Mouse (Mus musculus) frontal cortex, adult (tissue): Measurements from ENCODE around the gene Maz.

Experiments used
- ATAC-seq: cut with Nextera tagmentation; 2 replicates; pipeline ENCODE4 v1.9.2; 2017; ENCODE audit warnings: mild to moderate bottlenecking, moderate library complexity, mixed read lengths; ENCODE audit not compliant: low TSS enrichment

Maz gene

GRCm38 (mm10) chr7:127008239-127009019 is 18.4 kb downstream of the Maz start:
- ATAC-seq, result peak; percentile 82

- ATAC-seq, result no peak
Measured at GRCm38 (mm10) chr7:127007313-127008024, 19.4 kb downstream of the Maz start.

- no peak for ATAC-seq
Measured at GRCm38 (mm10) chr7:127004122-127004875, 22.5 kb downstream of the Maz start.

- no peak for ATAC-seq
Measured at GRCm38 (mm10) chr7:127003620-127004019, 23.2 kb downstream of the Maz start.

GRCm38 (mm10) chr7:126999568-126999967 is 27.3 kb downstream of the Maz start:
- ATAC-seq, result no peak

- ATAC-seq, result no peak
Measured at GRCm38 (mm10) chr7:126996449-126996848, 30.4 kb downstream of the Maz start.

GRCm38 (mm10) chr7:126988816-126989215 is 38.0 kb downstream of the Maz start:
- ATAC-seq, result no peak

- peak; percentile 47; the same call in 1 of the 2 replicates for ATAC-seq
Measured at GRCm38 (mm10) chr7:126986319-126986718, 40.5 kb downstream of the Maz start.

- ATAC-seq, result peak; percentile 85
Measured at GRCm38 (mm10) chr7:126984667-126985444, 42.0 kb downstream of the Maz start.

GRCm38 (mm10) chr7:126983113-126983512 is 43.7 kb downstream of the Maz start:
- no peak for ATAC-seq

- ATAC-seq, result no peak
Measured at GRCm38 (mm10) chr7:126982054-126982453, 44.8 kb downstream of the Maz start.

GRCm38 (mm10) chr7:126981601-126982000 is 45.2 kb downstream of the Maz start:
- ATAC-seq, result no peak

- no peak for ATAC-seq
Measured at GRCm38 (mm10) chr7:126978841-126979240, 48.0 kb downstream of the Maz start.

- no peak for ATAC-seq
Measured at GRCm38 (mm10) chr7:126976878-126977459, 49.9 kb downstream of the Maz start.

GRCm38 (mm10) chr7:126975950-126976866 is 50.6 kb downstream of the Maz start, which contains the start of gene Cdiptos:
Gene Cdiptos, minus strand, starts transcription at chr7:126976098.
- peak; percentile 93 for ATAC-seq

GRCm38 (mm10) chr7:126975893-126975949 is 51.1 kb downstream of the Maz start, which contains the start of gene Cdipt:
Gene Cdipt, plus strand, starts transcription at chr7:126975914.
- ATAC-seq, result no peak

- 0 out of 2 replicates have a peak, but pooled peaks have one; percentile 5 for ATAC-seq
Measured at GRCm38 (mm10) chr7:126975493-126975892, 51.3 kb downstream of the Maz start.
